Mouse (Mus musculus) MEL (cell line): ENCODE results near the gene Ncapd2. TPM values are rescaled to one million over a fixed set of nuclear protein-coding genes. Genes with fewer than 3 reads are reported as not detected.

Experiments
- DNase-seq: peaks from one replicate; pipeline ENCODE4 v3.0.0; 2011; ENCODE audit warnings: low read depth, low spot score
- H3K27ac ChIP-seq: 2 replicates; pipeline ENCODE4 v1.5.1; 2012; ENCODE audit warnings: low read depth, mild to moderate bottlenecking, control low read depth, low read length, moderate library complexity; ENCODE audit not compliant: control insufficient read depth
- H3K27me3 ChIP-seq, 2 experiments: fragments of 150-350 bp in 1 of 2; sonication (generic) in 1 of 2; 2 replicates each; pipeline ENCODE4 v1.6.1; 2012; ENCODE audit warnings: low read length in 2 of 2, mild to moderate bottlenecking in 2 of 2, improper control_type of control experiment in 1 of 2, moderate library complexity in 1 of 2; ENCODE audit not compliant: insufficient read depth in 2 of 2, control insufficient read depth in 1 of 2
- H3K36me3 ChIP-seq, 2 experiments: 2 replicates each; pipeline ENCODE4 v1.6.1; 2012 to 2014; ENCODE audit warnings: low read length in 2 of 2, improper control_type of control experiment in 1 of 2, inconsistent platforms in 1 of 2, mild to moderate bottlenecking in 1 of 2; ENCODE audit not compliant: insufficient read depth in 2 of 2, control insufficient read depth in 1 of 2
- H3K4me1 ChIP-seq, 2 experiments: fragments of 150-350 bp in 1 of 2; sonication (generic) in 1 of 2; 2 replicates each; pipeline ENCODE4 v1.6.1; 2012; ENCODE audit warnings: low read length in 2 of 2, improper control_type of control experiment in 1 of 2, mild to moderate bottlenecking in 1 of 2; ENCODE audit not compliant: insufficient read depth in 2 of 2, control insufficient read depth in 1 of 2
- H3K4me3 ChIP-seq, 2 experiments: fragments of 150-350 bp in 1 of 2; sonication (generic) in 1 of 2; 2 replicates each; pipeline ENCODE4 v1.5.1; 2012; ENCODE audit warnings: low read depth in 2 of 2, low read length in 2 of 2, mild to moderate bottlenecking in 2 of 2, moderate library complexity in 2 of 2, control low read depth in 1 of 2, improper control_type of control experiment in 1 of 2; ENCODE audit not compliant: control insufficient read depth in 1 of 2, insufficient read depth in 1 of 2
- H3K79me2 ChIP-seq: 2 replicates; pipeline ENCODE4 v1.6.1; 2012; ENCODE audit warnings: mild to moderate bottlenecking, low read length, moderate library complexity; ENCODE audit not compliant: control insufficient read depth, poor library complexity, insufficient read depth
- H3K9ac ChIP-seq: 2 replicates; pipeline ENCODE4 v1.6.1; 2012; ENCODE audit warnings: low read depth, mild to moderate bottlenecking, control low read depth, low read length, moderate library complexity; ENCODE audit not compliant: control insufficient read depth, poor library complexity, severe bottlenecking
- H3K9me3 ChIP-seq: fragments of 150-350 bp; sonication (generic); replicated peaks from 2 replicates; pipeline ENCODE4 v1.6.1; 2012; ENCODE audit warnings: mild to moderate bottlenecking, low read length, improper control_type of control experiment, moderate library complexity; ENCODE audit not compliant: insufficient read depth
- BHLHE40 ChIP-seq: IDR thresholded peaks from 2 replicates; pipeline ENCODE4 v1.6.1; 2012; ENCODE audit warnings: low read depth, mild to moderate bottlenecking, inconsistent platforms, low read length, improper control_type of control experiment, borderline replicate concordance
- CHD1 ChIP-seq: IDR thresholded peaks from 2 replicates; pipeline ENCODE4 v1.6.1; 2012; ENCODE audit warnings: low read depth, mild to moderate bottlenecking, inconsistent platforms, low read length, improper control_type of control experiment
- CHD2 ChIP-seq: IDR thresholded peaks from 2 replicates; pipeline ENCODE4 v1.6.1; 2011; ENCODE audit warnings: low read length, improper control_type of control experiment
- CTCF ChIP-seq, 3 experiments: IDR thresholded peaks in 2 of 3; conservative IDR thresholded peaks in 1 of 3; 2 replicates each; pipeline ENCODE4 v1.5.1; 2011 to 2012; ENCODE audit warnings: low read length in 3 of 3, low read depth in 2 of 3, mild to moderate bottlenecking in 2 of 3, improper control_type of control experiment in 1 of 3, inconsistent platforms in 1 of 3, mixed read lengths in 1 of 3, moderate library complexity in 1 of 3; ENCODE audit not compliant: control insufficient read depth in 1 of 3, insufficient read depth in 1 of 3, poor library complexity in 1 of 3, severe bottlenecking in 1 of 3
- ELF1 ChIP-seq: IDR thresholded peaks from 2 replicates; pipeline ENCODE4 v1.6.1; 2014; ENCODE audit warnings: low read depth, mild to moderate bottlenecking, inconsistent platforms, low read length, improper control_type of control experiment, moderate library complexity
- EP300 ChIP-seq, 2 experiments: IDR thresholded peaks; 2 replicates each; pipeline ENCODE4 v1.6.1; 2011; ENCODE audit warnings: improper control_type of control experiment in 2 of 2, low read length in 2 of 2, low read depth in 1 of 2, mild to moderate bottlenecking in 1 of 2
- ETS1 ChIP-seq: IDR thresholded peaks from 2 replicates; pipeline ENCODE4 v1.6.1; 2012; ENCODE audit warnings: low read depth, mild to moderate bottlenecking, inconsistent platforms, low read length, improper control_type of control experiment, moderate library complexity
- GABPA ChIP-seq: IDR thresholded peaks from 2 replicates; pipeline ENCODE4 v1.6.1; 2012; ENCODE audit warnings: low read depth, mild to moderate bottlenecking, inconsistent platforms, low read length, improper control_type of control experiment, moderate library complexity
- GATA1 ChIP-seq: IDR thresholded peaks from 2 replicates; pipeline ENCODE4 v1.6.1; 2011; ENCODE audit warnings: low read depth, low read length, improper control_type of control experiment
- HCFC1 ChIP-seq: IDR thresholded peaks from 2 replicates; pipeline ENCODE4 v1.6.1; 2012; ENCODE audit warnings: low read depth, mild to moderate bottlenecking, inconsistent platforms, low read length, improper control_type of control experiment, moderate library complexity
- JUND ChIP-seq: IDR thresholded peaks from 2 replicates; pipeline ENCODE4 v1.6.1; 2011; ENCODE audit warnings: low read depth, mild to moderate bottlenecking, improper control_type of control experiment, low read length
- MAFK ChIP-seq: IDR thresholded peaks from 2 replicates; pipeline ENCODE4 v1.6.1; 2011; ENCODE audit warnings: low read depth, mild to moderate bottlenecking, low read length, improper control_type of control experiment, borderline replicate concordance
- MEF2A ChIP-seq: IDR thresholded peaks from 2 replicates; pipeline ENCODE4 v1.6.1; 2014; ENCODE audit warnings: low read depth, mild to moderate bottlenecking, inconsistent platforms, low read length, improper control_type of control experiment; ENCODE audit not compliant: poor library complexity, insufficient replicate concordance, severe bottlenecking; ENCODE audit errors: extremely low read depth
- MXI1 ChIP-seq: IDR thresholded peaks from 2 replicates; pipeline ENCODE4 v1.6.1; 2011; ENCODE audit warnings: mild to moderate bottlenecking, low read depth, low read length, improper control_type of control experiment
- MYB ChIP-seq: IDR thresholded peaks from 2 replicates; pipeline ENCODE4 v1.6.1; 2011; ENCODE audit warnings: mild to moderate bottlenecking, low read depth, low read length, improper control_type of control experiment
- MYC ChIP-seq: IDR thresholded peaks from 2 replicates; pipeline ENCODE4 v1.6.1; 2011; ENCODE audit warnings: low read depth, mild to moderate bottlenecking, low read length, improper control_type of control experiment, moderate library complexity
- NELFE ChIP-seq: IDR thresholded peaks from 2 replicates; pipeline ENCODE4 v1.6.1; 2011; ENCODE audit warnings: low read depth, low read length, improper control_type of control experiment
- NRF1 ChIP-seq: IDR thresholded peaks from 2 replicates; pipeline ENCODE4 v1.6.1; 2014; ENCODE audit warnings: low read depth, mild to moderate bottlenecking, inconsistent platforms, low read length, improper control_type of control experiment, moderate library complexity; ENCODE audit not compliant: poor library complexity, insufficient read depth, severe bottlenecking
- POLR2A ChIP-seq, 2 experiments: IDR thresholded peaks; 2 replicates each; pipeline ENCODE4 v1.6.1; 2011 to 2012; ENCODE audit warnings: low read length in 2 of 2, mild to moderate bottlenecking in 2 of 2, control low read depth in 1 of 2, improper control_type of control experiment in 1 of 2, low read depth in 1 of 2, moderate library complexity in 1 of 2; ENCODE audit not compliant: control insufficient read depth in 1 of 2, insufficient read depth in 1 of 2, poor library complexity in 1 of 2
- POLR2AphosphoS2 ChIP-seq: IDR thresholded peaks from 2 replicates; pipeline ENCODE4 v1.6.1; 2011; ENCODE audit warnings: low read length, improper control_type of control experiment
- POLR2AphosphoS5 ChIP-seq: IDR thresholded peaks from 2 replicates; pipeline ENCODE4 v1.6.1; 2012; ENCODE audit warnings: low read depth, borderline replicate concordance, mild to moderate bottlenecking, inconsistent platforms, low read length, moderate library complexity, mixed read lengths
- RCOR1 ChIP-seq: IDR thresholded peaks from 2 replicates; pipeline ENCODE4 v1.6.1; 2012; ENCODE audit warnings: low read depth, mild to moderate bottlenecking, inconsistent platforms, low read length, improper control_type of control experiment
- SIN3A ChIP-seq: IDR thresholded peaks from 2 replicates; pipeline ENCODE4 v1.6.1; 2012; ENCODE audit warnings: low read length, improper control_type of control experiment, inconsistent platforms
- SMC3 ChIP-seq: IDR thresholded peaks from 2 replicates; pipeline ENCODE4 v1.6.1; 2011; ENCODE audit warnings: low read depth, low read length, improper control_type of control experiment
- TAL1 ChIP-seq: IDR thresholded peaks from 2 replicates; pipeline ENCODE4 v1.6.1; 2012; ENCODE audit warnings: mild to moderate bottlenecking, inconsistent platforms, low read length, moderate library complexity, mixed read lengths
- TBP ChIP-seq: IDR thresholded peaks from 2 replicates; pipeline ENCODE4 v1.8.0; 2011; ENCODE audit warnings: low read depth, low read length, improper control_type of control experiment
- TCF12 ChIP-seq: IDR thresholded peaks from 2 replicates; pipeline ENCODE4 v1.6.1; 2014; ENCODE audit warnings: low read depth, mild to moderate bottlenecking, inconsistent platforms, low read length, improper control_type of control experiment, moderate library complexity
- UBTF ChIP-seq: IDR thresholded peaks from 2 replicates; pipeline ENCODE4 v1.6.1; 2012; ENCODE audit warnings: low read depth, mild to moderate bottlenecking, inconsistent platforms, low read length, improper control_type of control experiment, moderate library complexity, borderline replicate concordance; ENCODE audit not compliant: insufficient read depth
- USF1 ChIP-seq: IDR thresholded peaks from 2 replicates; pipeline ENCODE4 v1.6.1; 2014; ENCODE audit warnings: low read depth, mild to moderate bottlenecking, inconsistent platforms, low read length, improper control_type of control experiment, moderate library complexity
- USF2 ChIP-seq, 2 experiments: IDR thresholded peaks; 2 replicates each; pipeline ENCODE4 v1.6.1; 2011 to 2012; ENCODE audit warnings: improper control_type of control experiment in 2 of 2, low read length in 2 of 2, borderline replicate concordance in 1 of 2, inconsistent platforms in 1 of 2, low read depth in 1 of 2, mild to moderate bottlenecking in 1 of 2; ENCODE audit not compliant: insufficient read depth in 1 of 2
- ZKSCAN1 ChIP-seq: IDR thresholded peaks from 2 replicates; pipeline ENCODE4 v1.6.1; 2012; ENCODE audit warnings: low read depth, mild to moderate bottlenecking, inconsistent platforms, low read length, improper control_type of control experiment, moderate library complexity
- ZMIZ1 ChIP-seq: IDR thresholded peaks from 2 replicates; pipeline ENCODE4 v1.6.1; 2012; ENCODE audit warnings: low read depth, mild to moderate bottlenecking, inconsistent platforms, low read length, improper control_type of control experiment, moderate library complexity
- polyA plus RNA-seq, 2 experiments: library from polyadenylated mRNA; stranded (reverse) in 1 of 2; unstranded in 1 of 2; fragments of >175 nt in 1 of 2; fragments of >200 nt in 1 of 2; gene quantifications; 2 replicates each; pipeline versions ENCODE4 v1.2.1 to v1.2.4; 2012; ENCODE audit warnings: low replicate concordance in 2 of 2, low read depth in 1 of 2; ENCODE audit not compliant: insufficient read length in 2 of 2, insufficient read depth in 1 of 2, missing spikeins in 1 of 2
- total RNA-seq: library from RNA; depleted of rRNA; stranded (reverse); fragments of 300-350 nt; gene quantifications from 2 replicates; pipeline ENCODE4 v1.2.3, GENCODE M21; 2012

Gene Ncapd2
- total and polyA plus RNA-seq, 3 experiments, result 86.6 to 394 TPM; not detected in 1

DNA sequence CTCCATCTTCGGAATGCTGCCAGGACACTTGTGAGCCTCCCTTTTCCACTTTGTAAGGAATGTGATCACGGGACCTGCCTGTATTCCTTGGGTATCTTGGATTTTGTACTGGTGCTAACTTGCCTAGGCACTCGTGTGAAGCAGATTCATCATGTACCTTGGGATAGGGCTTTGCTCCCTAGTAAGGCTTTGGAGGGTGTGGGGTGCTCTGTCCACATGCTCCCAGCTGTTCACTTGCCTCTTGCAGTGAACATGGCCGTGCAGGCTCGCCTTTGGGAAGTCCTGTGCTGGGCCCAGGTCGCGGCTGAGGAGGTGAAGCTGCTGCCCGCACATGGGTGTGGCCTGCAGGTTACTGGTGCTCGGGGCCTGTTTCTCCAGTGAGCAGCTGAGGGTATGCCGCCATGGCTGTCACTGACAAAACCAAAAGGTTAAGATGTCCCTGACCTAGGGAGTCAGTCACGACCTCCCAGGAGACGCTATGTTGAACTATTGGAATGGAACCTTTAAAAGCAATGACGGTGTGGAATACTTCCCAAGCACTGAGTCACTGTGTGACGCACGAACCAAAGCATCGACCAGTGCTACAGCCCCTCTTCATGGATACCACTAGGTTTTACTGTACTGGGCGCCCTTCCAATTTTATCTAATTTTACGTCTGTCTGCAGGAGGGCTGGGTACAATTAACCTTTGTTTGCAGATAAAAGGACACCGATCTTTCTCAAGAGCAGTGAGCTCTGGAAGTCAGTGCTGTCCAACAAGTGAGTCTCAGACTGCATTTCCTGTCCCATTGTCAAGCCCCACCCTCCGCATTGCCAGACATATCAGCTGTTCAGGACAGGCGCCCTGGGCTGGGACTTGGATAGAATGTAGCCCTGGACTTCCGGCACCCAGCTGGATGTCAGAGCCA, 30.4 kb downstream of the Ncapd2 start:
- Histone ChIP-seq H3K27ac (peak overlapping the region; percentile 87), H3K9ac (peak overlapping the region; percentile 51)

DNA sequence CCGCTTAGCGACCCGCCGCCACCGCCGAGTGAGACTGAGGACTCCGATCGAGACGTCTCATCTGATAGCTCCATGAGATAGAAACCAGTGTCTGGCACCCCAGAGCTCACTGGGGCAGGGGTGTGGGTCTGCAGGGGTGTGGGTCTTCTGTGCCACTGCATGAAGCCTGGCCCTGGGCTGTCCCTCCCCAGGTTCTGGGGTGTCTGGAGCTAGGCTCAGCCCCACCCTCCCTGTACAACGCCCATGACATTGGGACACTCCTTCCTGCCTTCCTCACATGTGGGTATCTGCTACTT, 31.0 kb downstream of the Ncapd2 start:
- H3K79me2 ChIP-seq, result peaks cover 45% of the 10 kb centered on the region
- no peaks in the 10 kb centered on the region for H3K27me3 ChIP-seq
- TF ChIP-seq SIN3A (no peak), MXI1 (peak; percentile 18; the same call in 1 of the 2 replicates), NELFE (peak; percentile 29; the same call in 1 of the 2 replicates), ETS1 (0 out of 2 replicates have a peak, but pooled peaks have one; percentile 0), MYB (no peak), JUND (no peak)
- H3K9ac ChIP-seq, result peak overlapping the region; percentile 51
- H3K27ac ChIP-seq, result peak overlapping the region; percentile 87
- DNase-seq, result no peak
- H3K9me3 ChIP-seq, result no peaks in the 10 kb centered on the region
- peaks cover 0 to 49% of the 10 kb centered on the region in 2 experiments for H3K4me1 ChIP-seq
- peak overlapping the region in 1 of 2 experiments; percentile 7; a peak in 1 of 4 replicates for H3K4me3 ChIP-seq
- peaks cover 0 to 42% of the 10 kb centered on the region in 2 experiments; a peak in 3 of 4 replicates for H3K36me3 ChIP-seq

More for the DNA sequence above, 30.4 kb downstream of the Ncapd2 start:
- Histone ChIP-seq H3K9me3 (no peaks in the 10 kb centered on the region), H3K4me1 (peaks cover 0 to 43% of the 10 kb centered on the region in 2 experiments; a peak in 3 of 4 replicates), H3K4me3 (peak overlapping the region in 1 of 2 experiments; percentile 7; a peak in 1 of 4 replicates), H3K79me2 (peaks cover 40% of the 10 kb centered on the region), H3K27me3 (no peaks in the 10 kb centered on the region), H3K36me3 (peaks cover 0 to 36% of the 10 kb centered on the region in 2 experiments; a peak in 3 of 4 replicates)
- peak; percentile 92 for DNase-seq
- TF ChIP-seq NELFE (peak; percentile 43; the same call in 1 of the 2 replicates), TBP (no peak), USF2 (IDR thresholded peaks at IDR 0.05; ENCODE audit: borderline replicate concordance in 1 of 2, insufficient read depth in 1 of 2, low read depth in 1 of 2, low read length in 2 of 2) (no peak), TCF12 (no peak), CHD2 (peak; percentile 79), JUND (0 out of 2 replicates have a peak, but pooled peaks have one; percentile 52), SIN3A (peak; percentile 90), ETS1 (peak; percentile 91), BHLHE40 (peak; percentile 35; the same call in 1 of the 2 replicates), CHD1 (no peak), USF1 (no peak), MXI1 (0 out of 2 replicates have a peak, but pooled peaks have one; percentile 31), GABPA (no peak), UBTF (no peak), RCOR1 (peak; percentile 63; the same call in 1 of the 2 replicates), TAL1 (peak; percentile 43), MYB (0 out of 2 replicates have a peak, but pooled peaks have one; percentile 32), ELF1 (peak; percentile 58; the same call in 1 of the 2 replicates), GATA1 (peak; percentile 42; the same call in 1 of the 2 replicates), POLR2A (IDR thresholded peaks at IDR 0.05; ENCODE audit: control insufficient read depth in 1 of 2, insufficient read depth in 1 of 2, low read depth in 1 of 2, low read length in 2 of 2, poor library complexity in 1 of 2) (peak in 1 of 2 experiments; percentile 81; a peak in 1 of 4 replicates), CTCF (IDR thresholded peaks at IDR 0.05 in 2 of 3, conservative IDR thresholded peaks at IDR 0.05 in 1 of 3; ENCODE audit: control insufficient read depth in 1 of 3, insufficient read depth in 1 of 3, low read depth in 2 of 3, low read length in 3 of 3, poor library complexity in 1 of 3, severe bottlenecking in 1 of 3) (no peak; a peak in 1 of 6 replicates), EP300 (IDR thresholded peaks at IDR 0.05; ENCODE audit: low read depth in 1 of 2, low read length in 2 of 2) (peak in 1 of 2 experiments; percentile 57; a peak in 1 of 4 replicates), POLR2AphosphoS2 (peak; percentile 97), ZKSCAN1 (0 out of 2 replicates have a peak, but pooled peaks have one; percentile 40), HCFC1 (0 out of 2 replicates have a peak, but pooled peaks have one; percentile 46), POLR2AphosphoS5 (peak; percentile 31; the same call in 1 of the 2 replicates), MYC (peak; percentile 46; the same call in 1 of the 2 replicates), ZMIZ1 (peak; percentile 97), SMC3 (peak; percentile 48), NRF1 (no peak), MAFK (no peak), MEF2A (no peak)
